In the genomic region with DNA sequence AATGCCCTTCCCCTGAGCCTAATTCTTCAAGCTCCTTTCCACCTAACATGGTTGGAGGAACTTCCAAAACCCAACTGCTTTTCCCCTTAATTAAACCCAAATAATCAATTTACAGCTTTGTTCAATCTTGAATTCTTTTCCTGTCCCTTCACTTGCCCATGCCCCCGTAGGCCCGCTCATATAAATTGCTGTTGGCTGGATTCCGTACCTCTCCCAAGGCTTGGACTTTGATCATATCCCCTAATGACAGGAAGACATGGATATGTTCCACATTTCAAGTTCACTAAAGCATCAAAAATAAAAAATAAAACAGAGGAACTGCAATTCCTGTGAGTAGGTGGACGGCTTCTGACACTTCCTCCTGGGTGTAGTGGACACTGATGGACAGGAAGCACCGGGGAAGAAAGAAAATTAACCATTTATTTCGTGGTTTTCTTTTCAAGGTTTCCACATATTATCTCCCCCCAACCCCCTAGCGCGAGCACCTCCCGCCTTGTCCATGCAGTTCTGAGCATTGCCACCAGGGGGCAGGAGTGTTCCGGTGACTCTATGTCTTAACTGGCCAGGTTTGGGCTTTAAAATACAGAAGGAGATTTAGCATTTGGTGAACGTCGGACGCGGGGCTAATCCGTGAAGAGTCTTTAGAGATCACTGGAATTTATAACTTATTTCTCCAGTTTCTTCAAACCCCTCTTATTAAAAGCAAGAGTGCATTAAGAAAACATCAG, we compare ENCODE assay signal across 7 mouse cellular contexts. TPM values are rescaled to one million over a fixed set of nuclear protein-coding genes. Genes with fewer than 3 reads are reported as not detected.
DNase-seq lines count a peak whose midpoint lies in the region; ATAC-seq and TF ChIP-seq lines count a peak whose summit lies in the region.

No protein-coding gene starts in this region.

- TF ChIP-seq POLR2A in spleen, adult 2 months (IDR thresholded peaks at IDR 0.05; ENCODE audit: low read depth, low read length), result no peak

- intact Hi-C loops in left cerebral cortex, postnatal 14 days (cut with DNase I), result loop anchor here (5.0 kb wide), 2 partner anchors 87 to 132 kb away; partner anchors contain the start of genes Fbxo45 and Wdr53

- peak; percentile 78 to 95 for DNase-seq in adrenal gland, adult (ENCODE audit: inconsistent age in 2 of 2, low spot score in 1 of 2)
- DNase-seq in cerebellum, postnatal 14 days, result peak; percentile 92
- peak; percentile 53 to 65 for DNase-seq in gastrocnemius, adult 8-10 months (ENCODE audit: low spot score in 2 of 2)
- DNase-seq in induced T-regulatory cell, adult 2 months (ENCODE audit: low read depth), result peak; percentile 91
- peak; percentile 77 to 88 for DNase-seq in left cerebral cortex, postnatal 14 days (ENCODE audit: low spot score in 2 of 2)
- DNase-seq in spleen, adult 2 months (ENCODE audit: low read depth in 1 of 2, low spot score in 2 of 2), result peak in 1 of 2 experiments; percentile 84

- H3K27ac ChIP-seq in spleen, adult 2 months (ENCODE audit: insufficient read depth, low read length), result peak overlapping the region; percentile 46; the same call in 1 of the 2 replicates

- WGBS in spleen, adult 2 months, result 19% methylated on average over 15 of the region's 15 CpGs

- no peaks in the 10 kb centered on the region for H3K36me3 ChIP-seq in spleen, adult 2 months (ENCODE audit: control insufficient read depth, insufficient read depth, low read length)

- H3K27me3 ChIP-seq in spleen, adult 2 months (ENCODE audit: control insufficient read depth, insufficient read depth, low read length), result no peaks in the 10 kb centered on the region

- H3K4me1 ChIP-seq in spleen, adult 2 months (ENCODE audit: control insufficient read depth, insufficient read depth, insufficient read length), result peaks cover 22% of the 10 kb centered on the region; the same call in 1 of the 2 replicates

- H3K4me3 ChIP-seq in spleen, adult 2 months (ENCODE audit: extremely low read depth, insufficient read depth, insufficient read length), result no peak overlapping the region

- ATAC-seq in megakaryocyte progenitor cell, adult 5-6 weeks (replicated peaks; ENCODE audit: poor library complexity), result peak; percentile 67

- peak; percentile 87; the same call in 1 of the 2 replicates for TF ChIP-seq CTCF in spleen, adult 2 months (IDR thresholded peaks at IDR 0.05; ENCODE audit: extremely low read depth, insufficient read depth, insufficient read length, insufficient replicate concordance)

RNA-seq across cellular contexts. Expression of gene Cep19, which starts 15.5 kb away (rescaled TPM):
- total RNA-seq in gastrocnemius, adult 8-10 months (2022), result 10 to 100 TPM in 2 of 4 experiments, 1 to 10 TPM in 2; 9.5 to 11.1 (median 10.2) TPM
- total RNA-seq in left cerebral cortex, postnatal 14 days (2021), result 10 to 100 TPM; 68.6 to 71.2 TPM
- total RNA-seq in megakaryocyte progenitor cell, adult 5-6 weeks (2015), result 18.0 and 22.8 TPM in 2 replicates
- total RNA-seq in megakaryocyte progenitor cell, adult 5-6 weeks (2017), result 29.0 and 30.7 TPM in 2 replicates
- 4.2 and 4.7 TPM in 2 replicates for polyA plus RNA-seq in spleen, adult 2 months (2012; rRNA removed)

RNA-seq across cellular contexts. Expression of gene Pigx, which starts 15.6 kb away (rescaled TPM):
- total RNA-seq in gastrocnemius, adult 8-10 months (2022), result 10 to 100 TPM; 11.3 to 17.4 (median 11.7) TPM
- 10 to 100 TPM; 26.4 TPM for total RNA-seq in left cerebral cortex, postnatal 14 days (2021)
- 95.8 and 106 TPM in 2 replicates for total RNA-seq in megakaryocyte progenitor cell, adult 5-6 weeks (2015)
- total RNA-seq in megakaryocyte progenitor cell, adult 5-6 weeks (2017), result 49.1 and 57.9 TPM in 2 replicates
- 18.1 and 22.7 TPM in 2 replicates for polyA plus RNA-seq in spleen, adult 2 months (2012; rRNA removed)

RNA-seq across cellular contexts. Expression of gene Pak2, which starts 36.0 kb away (rescaled TPM):
- total RNA-seq in gastrocnemius, adult 8-10 months (2022), result 10 to 100 TPM; 11.8 to 14.2 (median 13.3) TPM
- 10 to 100 TPM; 26.5 to 27.8 TPM for total RNA-seq in left cerebral cortex, postnatal 14 days (2021)
- total RNA-seq in megakaryocyte progenitor cell, adult 5-6 weeks (2015), result 60.6 and 61.9 TPM in 2 replicates
- 52.4 and 58.2 TPM in 2 replicates for total RNA-seq in megakaryocyte progenitor cell, adult 5-6 weeks (2017)
- polyA plus RNA-seq in spleen, adult 2 months (2012; rRNA removed), result 16.8 and 18.8 TPM in 2 replicates

RNA-seq across cellular contexts. Expression of gene Nrros, which starts 50.3 kb away (rescaled TPM):
- 1 to 10 TPM in 2 of 4 experiments, under 1 TPM in 2; 0.56 to 1.7 (median 1.2) TPM for total RNA-seq in gastrocnemius, adult 8-10 months (2022)
- 10 to 100 TPM in 1 of 2 experiments, 1 to 10 TPM in 1; 8.5 to 12.3 TPM for total RNA-seq in left cerebral cortex, postnatal 14 days (2021)
- total RNA-seq in megakaryocyte progenitor cell, adult 5-6 weeks (2015), result 180 and 190 TPM in 2 replicates
- 116 and 133 TPM in 2 replicates for total RNA-seq in megakaryocyte progenitor cell, adult 5-6 weeks (2017)
- polyA plus RNA-seq in spleen, adult 2 months (2012; rRNA removed), result 105 and 133 TPM in 2 replicates
